8 mouse cellular contexts compared by ENCODE assay signal in genomic region chr14:61438171-61438945, GRCm38 (mm10). TPM values are rescaled to one million over a fixed set of nuclear protein-coding genes. Genes with fewer than 3 reads are reported as not detected.
A peak's percentile ranks its signal among the peaks of the same experiment; 100 is the strongest.
DNase-seq lines count a peak whose midpoint lies in the region; ATAC-seq and TF ChIP-seq lines count a peak whose summit lies in the region.

No protein-coding gene starts in this region.

- TF ChIP-seq CTCF in E14TG2a.4 (conservative IDR thresholded peaks at IDR 0.05; ENCODE audit: low read length), result no peak

- peak overlapping the region; percentile 87 for H3K4me3 ChIP-seq in E14TG2a.4 (replicated peaks; ENCODE audit: low read length)
- H3K4me3 ChIP-seq in forebrain, embryonic 15.5 days, result peak overlapping the region; percentile 92
- peak overlapping the region; percentile 90 for H3K4me3 ChIP-seq in limb, embryonic 14.5 days (replicated peaks; ENCODE audit: low read length)
- H3K4me3 ChIP-seq in stomach, embryonic 15.5 days (replicated peaks), result peak overlapping the region; percentile 91

- peaks cover 51% of the 10 kb centered on the region for H3K4me1 ChIP-seq in E14TG2a.4 (replicated peaks; ENCODE audit: low read depth, low read length)
- H3K4me1 ChIP-seq in forebrain, embryonic 15.5 days, result peaks cover 27% of the 10 kb centered on the region
- H3K4me1 ChIP-seq in limb, embryonic 14.5 days (ENCODE audit: control insufficient read depth, insufficient read depth, low read length), result peaks cover 4% of the 10 kb centered on the region; the same call in 1 of the 2 replicates
- H3K4me1 ChIP-seq in stomach, embryonic 15.5 days, result no peaks in the 10 kb centered on the region; the same call in 1 of the 2 replicates

- ATAC-seq in CD4-positive, CD25-positive, alpha-beta regulatory T cell, adult 4 months, result no peak
- no peak for ATAC-seq in forebrain, embryonic 15.5 days (replicated peaks)
- no peak for ATAC-seq in limb, embryonic 14.5 days (ENCODE audit: low FRiP score, low read depth)
- no peak for ATAC-seq in stomach, embryonic 15.5 days (ENCODE audit: insufficient read depth, low FRiP score, low read depth)

- peaks cover 5% of the 10 kb centered on the region; the same call in 1 of the 2 replicates for H3K36me3 ChIP-seq in E14TG2a.4 (ENCODE audit: insufficient read depth, low read length)
- H3K36me3 ChIP-seq in forebrain, embryonic 15.5 days, result no peaks in the 10 kb centered on the region
- no peaks in the 10 kb centered on the region for H3K36me3 ChIP-seq in limb, embryonic 14.5 days (ENCODE audit: control insufficient read depth, insufficient read depth, low read length)
- H3K36me3 ChIP-seq in stomach, embryonic 15.5 days, result no peaks in the 10 kb centered on the region

- peak overlapping the region; percentile 98; the same call in 1 of the 2 replicates for H3K27ac ChIP-seq in forebrain, embryonic 15.5 days (replicated peaks)
- no peak overlapping the region for H3K27ac ChIP-seq in limb, embryonic 14.5 days (replicated peaks; ENCODE audit: low read depth, low read length)
- no peak overlapping the region for H3K27ac ChIP-seq in stomach, embryonic 15.5 days

- no peaks in the 10 kb centered on the region for H3K27me3 ChIP-seq in E14TG2a.4 (ENCODE audit: insufficient read depth, low read length)
- no peaks in the 10 kb centered on the region for H3K27me3 ChIP-seq in forebrain, embryonic 15.5 days
- no peaks in the 10 kb centered on the region for H3K27me3 ChIP-seq in limb, embryonic 14.5 days (ENCODE audit: control insufficient read depth, insufficient read depth, low read length)
- no peaks in the 10 kb centered on the region for H3K27me3 ChIP-seq in stomach, embryonic 15.5 days (replicated peaks)

- WGBS in forebrain, embryonic 15.5 days, result 15% methylated on average over 3 of the region's 3 CpGs
- WGBS in limb, embryonic 14.5 days, result 32% methylated on average over 3 of the region's 3 CpGs
- WGBS in stomach, embryonic 15.5 days, result 8% methylated on average over 3 of the region's 3 CpGs

- TF ChIP-seq POLR2A in limb, embryonic 14.5 days (IDR thresholded peaks at IDR 0.05; ENCODE audit: borderline replicate concordance, extremely low read depth, insufficient read depth, insufficient read length), result no peak

- H3K9me3 ChIP-seq in E14TG2a.4 (ENCODE audit: low read length), result no peaks in the 10 kb centered on the region
- no peaks in the 10 kb centered on the region for H3K9me3 ChIP-seq in forebrain, embryonic 15.5 days
- H3K9me3 ChIP-seq in limb, embryonic 14.5 days (ENCODE audit: control insufficient read depth, low read length), result no peaks in the 10 kb centered on the region
- no peaks in the 10 kb centered on the region for H3K9me3 ChIP-seq in stomach, embryonic 15.5 days

- DNase-seq in CD4-positive, CD25-positive, alpha-beta regulatory T cell, adult 2 months (ENCODE audit: low read depth, low spot score), result peak; percentile 40
- peak; percentile 30 for DNase-seq in limb, embryonic 14.5 days (ENCODE audit: low spot score)
- no peak for DNase-seq in layer of hippocampus, postnatal 14 days (ENCODE audit: low spot score in 2 of 2)
- DNase-seq in adrenal gland, adult 18-20 months (ENCODE audit: low spot score in 2 of 2), result no peak

- H3K9ac ChIP-seq in forebrain, embryonic 15.5 days (replicated peaks), result peak overlapping the region; percentile 80
- H3K9ac ChIP-seq in limb, embryonic 14.5 days (ENCODE audit: low read depth, low read length, severe bottlenecking), result peak overlapping the region; percentile 90; the same call in 1 of the 2 replicates
- no peak overlapping the region; the same call in 1 of the 2 replicates for H3K9ac ChIP-seq in stomach, embryonic 15.5 days

- H3K4me2 ChIP-seq in forebrain, embryonic 15.5 days (replicated peaks), result peak overlapping the region; percentile 61
- peak overlapping the region; percentile 64 for H3K4me2 ChIP-seq in limb, embryonic 14.5 days (replicated peaks; ENCODE audit: low read depth, low read length, severe bottlenecking)
- H3K4me2 ChIP-seq in stomach, embryonic 15.5 days, result peak overlapping the region; percentile 57

RNA-seq across cellular contexts. Expression of gene Kpna3, which starts 1.3 kb away (rescaled TPM):
- 10 to 100 TPM; 30.6 to 35.1 TPM for polyA plus RNA-seq in CD4-positive, CD25-positive, alpha-beta regulatory T cell, adult 4 months (2017; shearing (Covaris generic))
- polyA plus RNA-seq in forebrain, embryonic 15.5 days (2015; fragmentation: Nextera tagmentation; extraction: Ambion mirVana), result 82.1 TPM in 2 replicates
- 26.6 and 30.8 TPM in 2 replicates for polyA plus RNA-seq in limb, embryonic 14.5 days (2012; rRNA removed)
- polyA plus RNA-seq in limb, embryonic 14.5 days (2014; fragmentation: Nextera tagmentation; extraction: Ambion mirVana), result 53.0 and 56.1 TPM in 2 replicates
- polyA plus RNA-seq in stomach, embryonic 15.5 days (2015; fragmentation: Nextera tagmentation; extraction: Ambion mirVana), result 41.1 and 44.9 TPM in 2 replicates
- 10 to 100 TPM; 68.1 to 70.1 TPM for total RNA-seq in layer of hippocampus, postnatal 14 days (2021)
- 10 to 100 TPM; 29.5 to 32.5 TPM for total RNA-seq in adrenal gland, adult 18-20 months (2021)

Comparison
In these comparisons a context has a peak if more than half of its experiments do, and no peak if none do; other contexts are left out.
1. DNase-seq: peak in CD4-positive, CD25-positive, alpha-beta regulatory T cell, adult 2 months (single experiment) and limb, embryonic 14.5 days (single experiment); none in layer of hippocampus, postnatal 14 days (0 of 2) and adrenal gland, adult 18-20 months (0 of 2).
2. Peak in every context shown above with its lines, with median percentiles within 50 percentile points of each other: H3K4me3 ChIP-seq and H3K4me2 ChIP-seq.